Mouse (Mus musculus): ENCODE measurements around the gene Tnfrsf1a.

Gene Tnfrsf1a

GRCm38 (mm10) chr6:125323547-125323946 is 25.6 kb upstream of the Tnfrsf1a start:
- DNase-seq (ENCODE audit: low read depth, low spot score) = no peak

- no peak for DNase-seq (ENCODE audit: low read depth, low spot score)
These were observed 23.8 kb upstream of the Tnfrsf1a start for GRCm38 (mm10) chr6:125325337-125325736.

GRCm38 (mm10) chr6:125328243-125328642 is 20.9 kb upstream of the Tnfrsf1a start:
- DNase-seq (ENCODE audit: low read depth, low spot score) = no peak

GRCm38 (mm10) chr6:125330626-125331326 is 18.4 kb upstream of the Tnfrsf1a start:
- DNase-seq (ENCODE audit: low read depth, low spot score) = no peak

- no peak for DNase-seq (ENCODE audit: low read depth, low spot score)
These were observed 15.9 kb upstream of the Tnfrsf1a start for GRCm38 (mm10) chr6:125333112-125333899.

- no peak for DNase-seq (ENCODE audit: low read depth, low spot score)
These were observed 14.8 kb upstream of the Tnfrsf1a start for GRCm38 (mm10) chr6:125334356-125334755.

GRCm38 (mm10) chr6:125338791-125339660 is 10.1 kb upstream of the Tnfrsf1a start:
- DNase-seq (ENCODE audit: low read depth, low spot score) = no peak

GRCm38 (mm10) chr6:125340244-125340643 is 8.9 kb upstream of the Tnfrsf1a start:
- no peak for DNase-seq (ENCODE audit: low read depth, low spot score)

GRCm38 (mm10) chr6:125342198-125342597 is 7.0 kb upstream of the Tnfrsf1a start:
- DNase-seq (ENCODE audit: low read depth, low spot score) = no peak

GRCm38 (mm10) chr6:125344084-125344483 is 5.1 kb upstream of the Tnfrsf1a start:
- DNase-seq (ENCODE audit: low read depth, low spot score) = no peak

GRCm38 (mm10) chr6:125344866-125345265 is 4.3 kb upstream of the Tnfrsf1a start:
- no peak for DNase-seq (ENCODE audit: low read depth, low spot score)

- no peak for DNase-seq (ENCODE audit: low read depth, low spot score)
These were observed 3.5 kb upstream of the Tnfrsf1a start for GRCm38 (mm10) chr6:125345625-125346024.

GRCm38 (mm10) chr6:125346029-125346428 is 3.1 kb upstream of the Tnfrsf1a start:
- DNase-seq (ENCODE audit: low read depth, low spot score) = no peak

GRCm38 (mm10) chr6:125349575-125350230 is 541 bp downstream of the Tnfrsf1a start:
- DNase-seq (ENCODE audit: low read depth, low spot score) = no peak

- no peak for DNase-seq (ENCODE audit: low read depth, low spot score)
These were observed 1.3 kb downstream of the Tnfrsf1a start for GRCm38 (mm10) chr6:125350231-125350994.

- DNase-seq (ENCODE audit: low read depth, low spot score) = no peak
These were observed 1.8 kb downstream of the Tnfrsf1a start for GRCm38 (mm10) chr6:125350995-125351324.

- DNase-seq (ENCODE audit: low read depth, low spot score) = no peak
These were observed 2.3 kb downstream of the Tnfrsf1a start for GRCm38 (mm10) chr6:125351368-125352045.

- no peak for DNase-seq (ENCODE audit: low read depth, low spot score)
These were observed 2.9 kb downstream of the Tnfrsf1a start for GRCm38 (mm10) chr6:125352046-125352384.

GRCm38 (mm10) chr6:125352811-125353210 is 3.6 kb downstream of the Tnfrsf1a start:
- DNase-seq (ENCODE audit: low read depth, low spot score) = no peak

GRCm38 (mm10) chr6:125353221-125353620 is 4.1 kb downstream of the Tnfrsf1a start:
- no peak for DNase-seq (ENCODE audit: low read depth, low spot score)

All from WW6 (cell line).